Mouse (Mus musculus): ENCODE measurements around the gene Apol7e. TPM values are rescaled to one million over a fixed set of nuclear protein-coding genes. Genes with fewer than 3 reads are reported as not detected.

The Apol7e gene
- total RNA-seq, 2 experiments from 2014 or later, result 0.12 TPM; not detected in 1

Other genes with a start within 250 kb of the Apol7e start
- gene Apol10a, start 221.8 kb upstream of the Apol7e start, total RNA-seq (2021), result not detected
- not detected for gene Apol11a, start 190.6 kb upstream of the Apol7e start, total RNA-seq (2021)
- gene Apol7c, start 165.5 kb upstream of the Apol7e start, total RNA-seq (2021), result not detected
- not detected for gene 1700025B11Rik, start 137.0 kb upstream of the Apol7e start, total RNA-seq (2021)
- gene Apol10b, start 102.7 kb upstream of the Apol7e start, total RNA-seq (2021), result not detected
- gene Gm36245, start 99.6 kb upstream of the Apol7e start, total RNA-seq (2021), result not detected
- under 1 TPM; 0.29 to 0.41 TPM for gene Apol11b, start 55.6 kb upstream of the Apol7e start, total RNA-seq (2021)
- under 1 TPM in 1 of 2 experiments, not detected in 1; 0.41 TPM for gene Apol9b, start 30.2 kb downstream of the Apol7e start, total RNA-seq (2021)
- gene Apol8, start 58.1 kb downstream of the Apol7e start, total RNA-seq (2021), result under 1 TPM; 0.17 to 0.38 TPM
- 100 to 1,000 TPM; 219 to 228 TPM for gene Myh9, start 143.3 kb downstream of the Apol7e start, total RNA-seq (2021)
- gene Txn2, start 230.1 kb downstream of the Apol7e start, total RNA-seq (2021), result 100 to 1,000 TPM; 192 to 198 TPM